Mouse (Mus musculus) C2C12 (cell line): Measurements from ENCODE around the gene Pax8. TPM values are rescaled to one million over a fixed set of nuclear protein-coding genes. Genes with fewer than 3 reads are reported as not detected.

ENCODE experiments used
- H3K27me3 ChIP-seq: one replicate; pipeline ENCODE4 v1.6.1; 2011; ENCODE audit not compliant: control insufficient read depth, insufficient read depth, insufficient read length
- H3K36me3 ChIP-seq: one replicate; pipeline ENCODE4 v1.6.1; 2011; ENCODE audit not compliant: control insufficient read depth, insufficient read depth
- H3K4me3 ChIP-seq: one replicate; pipeline ENCODE4 v1.5.1; 2011; ENCODE audit warnings: mild to moderate bottlenecking, control low read depth; ENCODE audit not compliant: poor library complexity, insufficient read depth, severe bottlenecking
- H3K79me2 ChIP-seq: one replicate; pipeline ENCODE4 v1.6.1; 2011; ENCODE audit not compliant: control insufficient read depth, insufficient read depth
- H3K79me3 ChIP-seq: one replicate; pipeline ENCODE4 v1.6.1; 2011; ENCODE audit warnings: low read depth, control low read depth
- H3ac ChIP-seq: one replicate; pipeline ENCODE3; 2011; ENCODE audit warnings: low read depth; ENCODE audit not compliant: control insufficient read depth, insufficient read length
- CEBPB ChIP-seq: IDR thresholded peaks from one replicate; pipeline ENCODE4 v1.6.1; 2011; ENCODE audit warnings: low read depth, mild to moderate bottlenecking, control low read depth, moderate library complexity
- CTCF ChIP-seq: IDR thresholded peaks from one replicate; pipeline ENCODE4 v1.5.1; 2011; ENCODE audit not compliant: control insufficient read depth, insufficient read depth, insufficient read length
- FOSL1 ChIP-seq: IDR thresholded peaks from one replicate; pipeline ENCODE4 v1.8.0; 2011; ENCODE audit warnings: mild to moderate bottlenecking, low read length; ENCODE audit not compliant: poor library complexity, insufficient read depth, severe bottlenecking
- MAX ChIP-seq: IDR thresholded peaks from one replicate; pipeline ENCODE4 v1.6.1; 2011; ENCODE audit warnings: mild to moderate bottlenecking, control low read depth
- MYOD1 ChIP-seq: IDR thresholded peaks from one replicate; pipeline ENCODE4 v1.6.1; 2011; ENCODE audit warnings: low read depth; ENCODE audit not compliant: control insufficient read depth, insufficient read length
- MYOG ChIP-seq: IDR thresholded peaks from one replicate; pipeline ENCODE4 v1.6.1; 2011; ENCODE audit not compliant: control insufficient read depth, insufficient read length; ENCODE audit errors: extremely low read depth
- USF1 ChIP-seq: IDR thresholded peaks from one replicate; pipeline ENCODE4 v1.6.1; 2011; ENCODE audit warnings: low read depth, mild to moderate bottlenecking, control low read depth, moderate library complexity
- polyA plus RNA-seq: library from polyadenylated mRNA; unstranded; fragments of >200 nt; fragmentation: generic; extraction: Trizol; gene quantifications from one replicate; pipeline ENCODE4 v1.2.1, GENCODE M21; 2012; ENCODE audit warnings: missing spikeins

The Pax8 gene
- polyA plus RNA-seq, 1 experiment: not detected

DNA sequence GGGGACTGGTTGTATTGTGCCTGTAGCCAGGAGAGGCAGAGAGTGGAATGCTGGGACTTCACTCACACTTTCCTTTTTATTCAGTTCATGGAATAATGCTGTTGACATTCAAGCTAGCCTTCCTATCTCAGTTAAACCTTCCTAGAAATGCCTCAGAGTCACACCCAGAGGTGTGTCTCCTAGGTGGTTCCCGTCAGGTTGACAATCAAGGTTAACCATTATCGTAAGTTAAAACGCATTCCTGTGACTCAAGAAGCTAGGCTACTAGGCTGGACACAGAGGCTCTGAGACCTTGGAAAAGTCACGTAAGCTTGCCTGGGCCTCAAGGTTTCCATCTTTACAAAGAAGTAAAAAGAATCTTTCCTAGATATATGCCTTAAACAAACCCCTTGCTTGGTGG, 10.0 kb upstream of the Pax8 start:
- H3K79me2 ChIP-seq: no peaks in the 10 kb centered on the region

DNA sequence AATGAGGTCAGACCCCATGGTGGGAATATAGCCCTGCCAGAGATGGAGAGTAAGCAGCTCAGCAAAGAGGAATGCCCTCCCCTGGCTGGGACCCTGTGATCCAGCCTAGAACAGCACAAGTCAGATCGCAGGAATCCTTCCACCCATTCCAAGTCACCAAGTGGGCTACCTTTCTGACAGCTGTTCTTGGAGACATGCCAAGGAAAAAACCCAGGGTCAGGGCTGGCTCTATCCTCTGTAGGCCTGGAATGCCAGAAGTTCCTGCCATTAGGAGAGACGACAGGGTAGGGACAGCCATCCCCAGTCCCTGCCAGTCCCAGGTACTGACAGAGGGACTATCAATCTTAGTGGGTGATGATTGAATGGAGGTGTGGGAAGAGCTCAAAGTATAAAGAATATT, 4.5 kb upstream of the Pax8 start:
- Histone ChIP-seq H3K4me3 (no peak overlapping the region), H3ac (no peak overlapping the region), H3K36me3 (no peaks in the 10 kb centered on the region), H3K79me2 (no peaks in the 10 kb centered on the region), H3K27me3 (peaks cover 17% of the 10 kb centered on the region), H3K79me3 (no peaks in the 10 kb centered on the region)
- TF ChIP-seq MYOG (no peak), MAX (no peak), USF1 (no peak), CEBPB (no peak), FOSL1 (no peak), MYOD1 (no peak), CTCF (no peak)

More for the DNA sequence above, 10.0 kb upstream of the Pax8 start:
- Histone ChIP-seq H3ac (no peak overlapping the region), H3K79me3 (no peaks in the 10 kb centered on the region), H3K27me3 (no peaks in the 10 kb centered on the region), H3K4me3 (no peak overlapping the region), H3K36me3 (no peaks in the 10 kb centered on the region)
- TF ChIP-seq MAX: no peak
- no peak for TF ChIP-seq USF1
- no peak for TF ChIP-seq MYOG
- TF ChIP-seq CEBPB: no peak
- no peak for TF ChIP-seq CTCF
- TF ChIP-seq FOSL1: no peak
- TF ChIP-seq MYOD1: no peak

DNA sequence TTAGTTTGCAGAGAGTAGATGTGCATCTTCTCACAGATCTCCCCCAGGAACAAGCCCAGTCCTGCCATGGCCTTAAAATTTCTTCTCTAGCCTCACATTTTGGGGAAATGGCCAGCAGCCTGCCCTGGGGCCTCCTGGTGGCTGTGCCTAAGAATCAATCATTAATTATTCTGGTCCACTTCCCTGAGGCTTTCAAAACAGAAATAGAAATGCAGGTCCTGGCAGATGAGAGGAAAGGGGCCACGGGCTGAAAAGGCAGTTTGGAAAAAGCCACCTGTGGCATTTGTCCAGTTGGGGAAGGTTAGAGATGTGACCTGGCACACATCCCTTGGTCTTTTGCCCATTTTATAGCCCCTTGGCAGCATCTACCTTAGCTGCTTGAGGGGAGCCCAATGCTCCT, 3.8 kb upstream of the Pax8 start:
- TF ChIP-seq MYOD1 (no peak), MAX (no peak), CTCF (no peak), FOSL1 (no peak), USF1 (no peak), CEBPB (no peak), MYOG (no peak)
- no peak overlapping the region for H3K4me3 ChIP-seq
- H3ac ChIP-seq: no peak overlapping the region
- H3K36me3 ChIP-seq: no peaks in the 10 kb centered on the region
- H3K79me2 ChIP-seq: no peaks in the 10 kb centered on the region
- no peaks in the 10 kb centered on the region for H3K79me3 ChIP-seq
- peaks cover 25% of the 10 kb centered on the region for H3K27me3 ChIP-seq

DNA sequence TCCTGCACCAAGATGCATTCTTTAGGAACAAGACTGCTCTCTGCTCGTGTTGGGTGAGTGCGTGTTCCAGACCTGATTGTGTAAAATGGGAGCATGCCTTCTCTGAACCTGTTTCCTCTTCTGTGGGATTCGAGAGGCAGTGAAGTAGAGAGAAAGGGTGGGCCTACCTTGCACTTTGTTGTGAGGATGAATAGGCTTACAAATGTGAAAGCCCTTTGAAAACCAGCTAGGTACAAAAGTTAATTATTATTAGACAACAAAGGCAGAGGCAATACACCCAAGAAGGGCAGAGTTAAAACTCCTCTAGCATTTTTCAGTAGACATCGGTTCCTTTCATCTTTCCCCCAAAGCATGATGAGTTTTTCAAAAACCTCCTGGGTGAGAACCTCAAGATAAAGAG, 3.2 kb upstream of the Pax8 start:
- Histone ChIP-seq H3K27me3 (peaks cover 30% of the 10 kb centered on the region), H3ac (no peak overlapping the region), H3K36me3 (no peaks in the 10 kb centered on the region), H3K4me3 (no peak overlapping the region), H3K79me3 (no peaks in the 10 kb centered on the region), H3K79me2 (no peaks in the 10 kb centered on the region)
- TF ChIP-seq MYOG (no peak), USF1 (no peak), CTCF (no peak), FOSL1 (no peak)

DNA sequence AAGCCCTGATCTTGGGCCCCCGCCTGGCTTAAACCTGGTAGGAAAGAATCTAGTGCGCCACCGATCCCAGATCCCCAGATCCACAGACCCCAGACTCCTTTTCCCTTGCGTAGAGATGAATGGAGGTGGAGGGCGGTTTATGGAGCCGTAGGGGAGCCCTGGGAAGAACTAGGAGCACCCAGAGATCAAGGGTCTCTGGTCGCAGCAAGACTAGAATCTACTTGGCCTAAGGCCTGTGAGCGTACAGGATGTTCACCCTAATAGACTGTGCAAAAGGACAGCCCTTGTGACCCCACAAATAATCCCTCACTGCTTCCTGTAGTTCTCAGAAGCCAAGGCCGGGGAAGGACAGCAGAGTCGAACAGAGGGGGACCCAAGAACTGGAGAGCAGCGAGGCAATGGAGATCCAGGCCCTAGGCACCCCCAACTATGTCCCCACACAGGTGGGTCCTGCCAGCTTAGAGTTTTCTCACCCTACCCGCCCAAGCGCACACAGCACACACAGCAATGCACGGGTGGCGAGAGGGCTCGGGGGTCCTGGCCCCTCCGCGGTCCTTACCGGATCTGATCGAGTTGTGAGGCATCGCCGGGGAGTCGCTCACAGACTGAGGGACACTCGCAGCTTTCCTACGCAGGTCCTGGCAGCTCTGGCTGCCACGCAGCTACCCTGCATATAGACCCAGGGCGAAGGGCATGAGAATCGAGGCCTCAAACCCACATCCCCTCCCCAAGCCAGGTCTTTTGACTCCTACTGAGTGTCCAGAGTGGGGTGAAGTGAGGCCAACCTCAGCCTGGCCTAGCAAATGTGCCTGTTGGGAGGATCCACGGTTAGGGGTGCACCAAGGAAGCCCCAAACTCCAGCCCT, 653 bp downstream of the Pax8 start:
- no peaks in the 10 kb centered on the region for H3K36me3 ChIP-seq
- H3K4me3 ChIP-seq: no peak overlapping the region
- no peaks in the 10 kb centered on the region for H3K79me3 ChIP-seq
- no peaks in the 10 kb centered on the region for H3K79me2 ChIP-seq
- H3ac ChIP-seq: no peak overlapping the region
- peaks cover 43% of the 10 kb centered on the region for H3K27me3 ChIP-seq
- no peak for TF ChIP-seq CTCF
- no peak for TF ChIP-seq MYOG
- no peak for TF ChIP-seq MAX
- TF ChIP-seq CEBPB: no peak
- no peak for TF ChIP-seq MYOD1
- TF ChIP-seq USF1: no peak
- TF ChIP-seq FOSL1: no peak
